Mouse (Mus musculus): ENCODE measurements at regions not wholly inside any gene's neighbourhood (a gene's known extent, or its start where the extent isn't known, plus 50 kb on each side); places are given as distances from the start of the nearest gene placed in this dataset.

GRCm38 (mm10) chr15:11745629-11746372, 161.3 kb downstream of the Npr3 start:
- TF ChIP-seq CTCF (IDR thresholded peaks at IDR 0.05; ENCODE audit: low read depth) = no peak
- no peak for TF ChIP-seq EP300 (optimal IDR thresholded peaks at IDR 0.05)

All from stomach, postnatal 0 days (tissue).